Mouse (Mus musculus) neutrophil, adult 83 days (primary cell): ENCODE measurements around the gene Cdk16. TPM values are rescaled to one million over a fixed set of nuclear protein-coding genes. Genes with fewer than 3 reads are reported as not detected.

Source experiments
- total RNA-seq, 2 experiments: library from RNA; stranded (reverse); gene quantifications; one replicate each; pipeline ENCODE4 v1.2.4; 2023

Gene Cdk16
- total RNA-seq: 10 to 100 TPM; 41.6 to 46.3 TPM

DNA sequence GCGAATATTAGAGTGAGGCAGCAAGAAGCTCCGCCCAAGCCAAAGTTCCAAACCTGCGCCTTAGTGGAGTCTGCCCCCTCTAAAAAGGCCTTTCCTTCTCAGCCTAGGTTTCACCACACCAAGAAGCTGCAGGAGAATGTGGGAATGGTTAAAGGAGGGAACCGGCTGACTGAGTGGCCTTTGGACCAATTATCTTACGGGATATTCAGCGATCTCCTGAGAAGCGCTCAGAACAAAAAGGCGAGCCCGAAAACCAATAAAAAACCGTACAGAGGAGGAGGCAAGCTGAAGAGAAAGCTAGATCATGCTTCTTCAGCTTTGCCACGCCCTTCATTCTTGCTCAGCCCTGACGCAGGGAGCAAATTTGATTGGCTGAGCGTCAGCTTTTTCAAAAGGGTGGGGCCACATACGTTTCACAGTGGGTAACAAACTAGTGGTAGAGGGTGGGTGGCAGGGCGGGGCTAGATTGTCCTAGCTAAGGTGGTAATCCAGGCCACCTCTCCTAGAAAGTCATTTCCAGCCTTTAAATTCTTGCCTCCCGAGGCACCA is at the start of gene Cdk16:
Gene Cdk16, plus strand, starts transcription at position 436 of the 549 bp plus-strand sequence.

GRCm38 (mm10) chrX:20658026-20658652 is 29.6 kb upstream of the Cdk16 start, which contains the start of gene Uba1:
Gene Uba1, plus strand, starts transcription at chrX:20658326.

GRCm38 (mm10) chrX:20703741-20704290 is 16.1 kb downstream of the Cdk16 start, which contains the start of gene Usp11:
Gene Usp11, plus strand, starts transcription at chrX:20703906.

Other genes starting within 250 kb of the Cdk16 start
- gene Rgn, start 138.2 kb upstream of the Cdk16 start, total RNA-seq: not detected
- 10 to 100 TPM; 29.8 to 33.9 TPM for gene Rbm10, start 70.5 kb upstream of the Cdk16 start, total RNA-seq
- gene Ndufb11, start 70.3 kb upstream of the Cdk16 start, total RNA-seq: 10 to 100 TPM; 91.8 to 95.9 TPM
- gene Uba1, start 29.6 kb upstream of the Cdk16 start, total RNA-seq: 100 to 1,000 TPM; 192 to 196 TPM
- gene Usp11, start 16.0 kb downstream of the Cdk16 start, total RNA-seq: 1 to 10 TPM; 4.6 to 6.6 TPM
- gene Araf, start 109.9 kb downstream of the Cdk16 start, total RNA-seq: 10 to 100 TPM; 53.8 to 54.4 TPM
- gene Timp1, start 182.2 kb downstream of the Cdk16 start, total RNA-seq: under 1 TPM in 1 of 2 experiments, not detected in 1; 0.68 TPM
- gene Syn1, start 233.1 kb downstream of the Cdk16 start, total RNA-seq: 1 to 10 TPM; 1.8 to 2.1 TPM
- 100 to 1,000 TPM; 216 to 243 TPM for gene Cfp, start 243.6 kb downstream of the Cdk16 start, total RNA-seq